Mouse (Mus musculus) heart, embryonic 16.5 days (tissue): ENCODE results near the gene Cables2. TPM values are rescaled to one million over a fixed set of nuclear protein-coding genes. Genes with fewer than 3 reads are reported as not detected.

ENCODE experiments used
- ATAC-seq: fragments of 200-750 bp; cut with Nextera tagmentation; replicated peaks from 2 replicates; pipeline ENCODE4 v1.8.0; 2017; ENCODE audit warnings: moderate number of reproducible peaks; ENCODE audit not compliant: insufficient read depth, low FRiP score; ENCODE audit errors: extremely low read depth
- H3K27ac ChIP-seq: fragments of 300-500 bp; sonication (generic); 2 replicates; pipeline ENCODE4 v1.5.1; 2014; ENCODE audit warnings: mild to moderate bottlenecking, low read length, control low read depth, moderate library complexity
- H3K27me3 ChIP-seq: fragments of 300-500 bp; sonication (generic); 2 replicates; pipeline ENCODE4 v1.6.1; 2014; ENCODE audit warnings: low read length, mixed read lengths; ENCODE audit not compliant: control insufficient read depth, insufficient read depth
- H3K36me3 ChIP-seq: fragments of 300-500 bp; sonication (generic); 2 replicates; pipeline ENCODE4 v1.6.1; 2014; ENCODE audit not compliant: control insufficient read depth, insufficient read depth
- H3K4me1 ChIP-seq: fragments of 300-500 bp; sonication (generic); 2 replicates; pipeline ENCODE4 v1.6.1; 2014; ENCODE audit warnings: low read length, mixed read lengths; ENCODE audit not compliant: control insufficient read depth, insufficient read depth
- H3K4me2 ChIP-seq: fragments of 300-500 bp; sonication (generic); 2 replicates; pipeline ENCODE4 v1.6.1; 2014; ENCODE audit warnings: low read depth, mild to moderate bottlenecking, control low read depth, low read length
- H3K4me3 ChIP-seq: fragments of 300-500 bp; sonication (generic); 2 replicates; pipeline ENCODE4 v1.5.1; 2014; ENCODE audit warnings: mild to moderate bottlenecking, control low read depth, low read length
- H3K9ac ChIP-seq: fragments of 300-500 bp; sonication (generic); 2 replicates; pipeline ENCODE4 v1.6.1; 2014; ENCODE audit warnings: low read length, control low read depth
- H3K9me3 ChIP-seq: fragments of 300-500 bp; sonication (generic); replicated peaks from 2 replicates; pipeline ENCODE4 v1.6.1; 2016; ENCODE audit warnings: low read length; ENCODE audit not compliant: control insufficient read depth
- WGBS: fragments of 180-500 bp; shearing (Covaris S2); extraction: QIAGEN DNeasy Blood & Tissue Kit; methylation state at CpG from one replicate; pipeline ENCODE4 v1.1.7; 2014; 5-methylcytosine and 5-hydroxymethylcytosine counted together
- polyA plus RNA-seq: library from polyadenylated mRNA; unstranded; fragments of >200 nt; fragmentation: Nextera tagmentation; extraction: Ambion mirVana; gene quantifications from 2 replicates; pipeline ENCODE4 v1.2.1, GENCODE M21; 2015

Gene Cables2
- polyA plus RNA-seq, 1 experiment from 2014 or later, result 6.1 TPM

DNA sequence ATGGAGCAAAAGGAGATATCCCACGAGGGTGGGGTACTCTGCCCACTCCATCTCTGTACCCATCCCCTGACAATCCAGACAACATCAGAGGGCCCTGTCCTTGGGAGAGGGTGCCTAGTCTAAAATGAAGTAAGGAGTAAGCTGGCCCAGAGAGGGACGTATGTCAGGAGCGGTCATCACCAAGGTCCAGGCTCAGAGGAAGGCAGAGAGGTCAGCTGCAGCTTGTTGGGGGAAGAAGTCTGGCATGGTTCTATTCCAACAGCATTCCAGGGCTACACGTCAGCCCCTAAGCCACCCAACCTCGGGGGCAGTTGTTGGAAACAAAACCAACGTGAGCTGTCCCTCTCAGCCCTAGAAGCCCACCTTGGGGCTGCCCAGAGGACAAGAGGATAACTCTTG lies 45.2 kb downstream of the Cables2 start:
- Histone ChIP-seq H3K27me3 (no peaks in the 10 kb centered on the region), H3K9me3 (no peaks in the 10 kb centered on the region), H3K36me3 (no peaks in the 10 kb centered on the region), H3K4me1 (peaks cover 48% of the 10 kb centered on the region), H3K4me3 (no peak overlapping the region), H3K27ac (peak overlapping the region; percentile 54), H3K4me2 (peak overlapping the region; percentile 53; the same call in 1 of the 2 replicates), H3K9ac (peak overlapping the region; percentile 61)
- ATAC-seq, result no peak
- 34% methylated on average over 6 of the region's 6 CpGs for WGBS

DNA sequence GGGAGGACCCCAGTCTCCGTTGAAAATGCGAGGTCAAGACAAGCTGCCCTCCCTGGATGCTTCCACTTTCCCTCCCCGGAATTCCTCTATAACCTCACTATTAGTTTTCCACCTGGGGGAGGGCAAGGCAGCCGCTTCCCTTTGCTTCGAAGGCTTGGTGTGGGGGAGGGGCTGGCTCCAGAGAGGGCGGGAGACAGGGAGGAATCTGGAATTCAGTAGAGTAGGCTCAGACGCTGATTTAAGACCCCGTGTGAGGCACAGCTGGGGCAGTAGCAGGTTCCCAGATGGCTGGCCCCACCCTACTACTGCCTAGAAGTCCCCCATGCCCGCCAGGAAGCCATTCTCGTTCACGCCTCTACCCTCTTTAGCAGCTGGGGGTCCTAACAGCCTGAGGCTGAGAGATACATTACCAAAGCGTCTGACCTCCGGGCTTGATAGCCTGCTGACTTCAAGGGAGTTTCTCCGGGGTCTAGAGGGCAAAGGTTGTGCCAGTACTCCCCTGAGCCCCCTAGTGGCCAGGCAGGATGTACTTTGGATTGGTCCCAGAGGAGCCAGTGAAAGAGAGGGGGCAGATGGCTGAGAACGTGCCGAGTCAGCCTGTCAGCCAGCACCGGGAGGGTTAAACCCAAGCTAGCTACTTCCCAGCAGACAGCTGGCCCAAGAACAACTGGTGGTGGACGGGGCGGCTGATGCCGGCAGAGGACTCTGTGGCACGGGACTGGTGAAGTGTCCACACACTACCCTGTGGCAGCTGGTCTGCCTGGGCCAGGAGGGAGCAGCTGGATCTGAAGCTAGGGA lies 45.8 kb downstream of the Cables2 start:
- 6% methylated on average over 21 of the region's 21 CpGs for WGBS
- H3K4me3 ChIP-seq, result peak overlapping the region; percentile 31
- peak overlapping the region; percentile 54 for H3K27ac ChIP-seq
- peak overlapping the region; percentile 53 for H3K4me2 ChIP-seq
- H3K27me3 ChIP-seq, result no peaks in the 10 kb centered on the region
- 0 out of 2 replicates have a peak, but pooled peaks have one; percentile 2 for ATAC-seq
- H3K9ac ChIP-seq, result peak overlapping the region; percentile 61
- H3K9me3 ChIP-seq, result no peaks in the 10 kb centered on the region
- H3K36me3 ChIP-seq, result no peaks in the 10 kb centered on the region
- H3K4me1 ChIP-seq, result peaks cover 52% of the 10 kb centered on the region

DNA sequence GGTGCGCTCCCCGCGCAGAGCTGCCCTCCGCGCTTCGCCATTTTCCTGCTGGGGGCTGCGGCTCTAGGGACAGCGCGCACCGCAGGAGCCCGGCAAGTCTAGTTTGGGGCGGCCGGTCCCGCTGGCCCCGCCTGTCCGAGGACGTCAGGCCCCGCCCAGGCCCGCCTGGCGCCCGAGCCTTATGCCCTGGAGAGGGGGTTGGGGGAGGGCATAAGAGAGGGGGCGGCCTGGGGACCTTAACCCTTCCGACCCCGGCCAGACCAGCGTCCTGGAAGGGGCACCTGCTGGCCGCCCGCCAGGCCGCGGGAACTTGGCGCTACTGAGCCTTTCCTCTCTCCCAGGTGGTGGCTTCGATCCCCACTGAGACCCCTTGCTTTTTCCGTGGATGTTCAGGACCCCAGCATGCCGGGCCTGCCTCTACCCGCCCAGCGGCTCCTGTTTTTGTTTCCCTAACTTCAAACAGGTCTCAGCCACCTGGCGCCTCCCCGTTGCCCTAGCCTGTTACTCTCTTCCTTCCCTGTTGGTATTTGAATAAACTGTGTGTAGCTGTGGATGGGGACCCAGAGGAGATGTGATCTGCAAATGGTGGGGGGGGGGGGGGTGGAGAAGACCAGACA lies 47.4 kb downstream of the Cables2 start, which contains the start of gene Lama5:
TSS of gene Lama5 (minus strand) at position 98 of the 617 bp plus-strand sequence.
- no peaks in the 10 kb centered on the region for H3K27me3 ChIP-seq
- peak within 1 kb of the TSS; percentile 64 for H3K27ac ChIP-seq
- 1% methylated on average over 37 of the region's 37 CpGs for WGBS
- peaks cover 59% of the 10 kb centered on the region for H3K4me1 ChIP-seq
- H3K9me3 ChIP-seq, result no peaks in the 10 kb centered on the region
- peak within 1 kb of the TSS; percentile 68 for H3K4me3 ChIP-seq
- H3K9ac ChIP-seq, result peak within 1 kb of the TSS; percentile 75
- peak; percentile 78 for ATAC-seq
- no peaks in the 10 kb centered on the region; the same call in 1 of the 2 replicates for H3K36me3 ChIP-seq
- H3K4me2 ChIP-seq, result peak within 1 kb of the TSS; percentile 84

DNA sequence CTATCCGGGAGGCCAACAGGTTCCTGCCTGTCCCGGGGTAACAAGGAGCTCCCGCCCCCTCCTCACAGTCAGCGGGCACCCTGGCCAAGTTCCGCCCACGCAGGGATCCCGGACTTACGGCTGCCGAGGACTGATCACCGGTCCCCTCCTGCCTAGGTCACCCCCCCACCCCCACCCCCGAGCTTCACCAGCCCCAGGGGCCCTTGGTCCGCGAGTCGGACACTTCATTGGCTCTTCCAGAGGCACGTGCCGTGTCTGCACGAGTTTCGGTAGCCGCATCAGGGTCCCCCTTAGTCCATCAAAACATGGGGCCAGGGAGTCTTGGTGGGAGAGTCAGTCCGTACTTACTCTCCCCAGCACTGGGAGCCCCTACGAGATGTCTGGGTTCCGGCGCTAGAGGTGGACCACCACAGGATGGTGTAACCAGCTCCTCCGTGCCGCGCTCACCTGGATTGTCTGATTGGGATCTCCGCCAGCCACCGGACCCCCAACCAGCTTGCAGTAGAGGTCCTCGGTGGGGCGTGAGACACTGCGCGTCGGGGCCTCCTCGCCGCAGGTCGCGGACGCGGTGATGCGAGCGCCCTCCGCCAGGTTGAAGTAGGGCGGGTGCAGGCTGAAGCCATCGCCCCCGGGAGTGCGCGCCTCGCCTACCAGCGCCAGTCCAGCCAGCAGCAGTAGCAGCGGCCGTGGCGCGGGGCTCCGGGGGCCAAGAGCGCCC lies 48.1 kb downstream of the Cables2 start:
- peak overlapping the region; percentile 64 for H3K27ac ChIP-seq
- peak; percentile 7; the same call in 1 of the 2 replicates for ATAC-seq
- WGBS, result under 1% methylated on average over 55 of the region's 55 CpGs
- H3K36me3 ChIP-seq, result no peaks in the 10 kb centered on the region; the same call in 1 of the 2 replicates
- peak overlapping the region; percentile 75 for H3K9ac ChIP-seq
- H3K4me2 ChIP-seq, result peak overlapping the region; percentile 84
- H3K4me3 ChIP-seq, result peak overlapping the region; percentile 68
- H3K4me1 ChIP-seq, result peaks cover 53% of the 10 kb centered on the region
- H3K9me3 ChIP-seq, result no peaks in the 10 kb centered on the region
- no peaks in the 10 kb centered on the region for H3K27me3 ChIP-seq

DNA sequence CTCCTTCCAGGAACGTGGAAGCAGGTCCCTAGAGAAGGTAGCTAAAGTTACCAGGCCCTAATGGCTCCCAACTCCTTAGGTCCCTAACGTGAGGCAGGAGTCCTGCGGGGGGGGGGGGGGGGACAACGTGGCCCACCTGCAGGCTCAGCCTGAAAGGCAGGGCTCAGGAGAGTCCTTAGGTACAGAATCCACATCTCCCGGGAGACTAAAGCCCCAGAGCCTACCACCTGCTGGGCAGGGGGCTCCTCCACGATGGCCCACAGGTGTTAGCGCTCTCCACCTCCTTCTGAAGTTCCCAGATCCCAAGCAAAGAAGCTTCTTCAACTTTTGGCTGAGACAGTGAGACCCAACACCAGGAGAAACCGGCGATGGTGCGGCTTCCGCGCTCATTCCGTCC lies 48.7 kb downstream of the Cables2 start:
- H3K27me3 ChIP-seq, result no peaks in the 10 kb centered on the region
- H3K4me1 ChIP-seq, result peaks cover 51% of the 10 kb centered on the region
- H3K4me2 ChIP-seq, result peak overlapping the region; percentile 84
- H3K9me3 ChIP-seq, result no peaks in the 10 kb centered on the region
- ATAC-seq, result no peak
- peak overlapping the region; percentile 75 for H3K9ac ChIP-seq
- no peak overlapping the region for H3K27ac ChIP-seq
- H3K36me3 ChIP-seq, result no peaks in the 10 kb centered on the region; the same call in 1 of the 2 replicates
- WGBS, result 4% methylated on average over 12 of the region's 13 CpGs
- peak overlapping the region; percentile 68 for H3K4me3 ChIP-seq

DNA sequence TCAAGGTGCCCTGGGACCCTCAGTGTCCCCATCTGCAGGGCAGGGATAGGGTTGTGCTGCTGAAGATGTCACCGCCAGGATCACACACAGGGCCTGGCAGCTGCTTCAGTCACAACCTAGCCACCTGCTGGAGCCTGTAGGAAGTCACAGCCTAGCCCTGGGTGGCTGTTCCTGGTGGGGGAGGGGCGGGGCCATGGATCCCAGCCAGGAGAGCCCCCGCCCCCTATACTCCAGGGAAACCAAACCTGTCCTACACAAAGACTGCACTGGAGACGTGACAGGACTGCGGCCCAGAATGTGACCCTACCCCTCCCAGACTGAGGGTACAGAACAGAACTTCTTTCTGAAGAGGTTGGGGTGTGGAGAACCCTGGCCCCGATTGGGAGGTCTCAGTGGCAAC lies 51.0 kb downstream of the Cables2 start:
- Histone ChIP-seq H3K4me1 (peaks cover 52% of the 10 kb centered on the region), H3K9me3 (no peaks in the 10 kb centered on the region), H3K9ac (peak overlapping the region; percentile 31), H3K27ac (peak overlapping the region; percentile 65), H3K27me3 (no peaks in the 10 kb centered on the region), H3K4me2 (peak overlapping the region; percentile 26; the same call in 1 of the 2 replicates), H3K36me3 (no peaks in the 10 kb centered on the region; the same call in 1 of the 2 replicates), H3K4me3 (no peak overlapping the region)
- 14% methylated on average over 6 of the region's 6 CpGs for WGBS
- ATAC-seq, result peak; percentile 15

DNA sequence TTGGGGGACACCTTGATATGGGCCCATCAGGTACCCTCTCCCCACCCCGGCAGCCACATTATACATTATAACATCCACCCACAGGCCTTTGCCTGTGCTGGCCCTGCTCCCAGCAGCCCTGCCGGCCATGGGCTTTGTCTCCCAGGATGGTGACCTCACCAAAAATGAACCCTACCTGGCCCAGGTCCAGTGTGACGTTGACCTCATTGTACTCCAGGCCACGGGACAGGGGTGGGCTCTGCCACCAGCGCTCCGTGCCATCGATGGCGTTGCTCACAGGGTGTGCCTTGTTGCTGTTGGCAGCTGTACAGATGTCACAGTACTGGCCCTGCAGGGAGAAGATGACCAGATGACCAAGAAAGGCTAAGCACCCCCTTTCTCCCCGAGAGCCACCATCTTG lies 52.2 kb downstream of the Cables2 start:
- Histone ChIP-seq H3K9me3 (no peaks in the 10 kb centered on the region), H3K4me3 (no peak overlapping the region), H3K27ac (no peak overlapping the region), H3K27me3 (no peaks in the 10 kb centered on the region), H3K4me2 (no peak overlapping the region), H3K36me3 (no peaks in the 10 kb centered on the region; the same call in 1 of the 2 replicates), H3K9ac (no peak overlapping the region), H3K4me1 (peaks cover 51% of the 10 kb centered on the region)
- no peak for ATAC-seq
- 74% methylated on average over 9 of the region's 9 CpGs for WGBS

DNA sequence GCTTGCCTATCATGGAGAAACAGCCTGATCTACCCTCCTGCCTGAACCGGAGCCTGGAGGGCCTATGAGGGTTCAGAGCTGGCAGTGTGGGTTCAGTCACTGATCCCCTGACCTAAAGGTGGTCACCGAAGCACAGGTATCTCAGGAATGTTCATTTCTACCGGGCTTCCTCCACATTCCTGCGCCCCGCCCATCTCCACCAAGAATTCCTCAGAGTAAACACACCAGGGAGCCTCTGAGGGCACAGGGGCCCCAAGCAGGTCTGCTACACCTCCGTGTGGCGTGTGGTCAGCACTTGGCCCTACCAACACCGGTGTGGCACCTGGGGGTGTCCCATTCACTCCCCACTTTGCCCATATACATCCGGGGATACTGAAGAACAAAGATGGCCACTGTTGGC lies 53.1 kb downstream of the Cables2 start:
- no peak for ATAC-seq
- H3K9ac ChIP-seq, result no peak overlapping the region

More for the DNA sequence above, 53.1 kb downstream of the Cables2 start:
- H3K4me2 ChIP-seq, result no peak overlapping the region
- no peak overlapping the region for H3K27ac ChIP-seq
- H3K4me3 ChIP-seq, result no peak overlapping the region
- H3K4me1 ChIP-seq, result peaks cover 59% of the 10 kb centered on the region
- 63% methylated on average over 9 of the region's 9 CpGs for WGBS
- no peaks in the 10 kb centered on the region; the same call in 1 of the 2 replicates for H3K36me3 ChIP-seq
- no peaks in the 10 kb centered on the region for H3K9me3 ChIP-seq
- no peaks in the 10 kb centered on the region for H3K27me3 ChIP-seq
